Comparison of ENCODE assay signal across 15 mouse cellular contexts in the genomic region with DNA sequence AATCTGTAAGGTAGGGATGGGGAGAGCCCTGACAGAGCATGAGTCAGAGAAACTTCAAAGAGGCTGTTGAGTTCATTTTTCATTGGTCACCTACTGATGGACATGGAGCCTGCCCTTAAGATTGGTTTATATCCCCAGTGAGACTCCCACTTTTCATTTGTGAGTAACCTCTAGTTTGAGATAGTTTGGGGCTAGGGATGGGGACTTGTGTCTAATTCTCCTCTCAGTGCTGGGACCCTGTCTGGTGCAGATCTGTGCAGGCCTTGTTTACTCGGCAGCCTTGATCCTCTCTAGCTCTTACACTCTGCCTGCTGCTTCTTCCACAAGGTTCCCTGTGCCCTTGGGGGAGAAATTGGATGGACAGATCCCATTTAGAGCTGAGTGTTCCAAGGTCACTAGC.
"Had no signal": no experiment of that assay in that cellular context is flagged by ENCODE, and none has a peak within 500 bp of the region (broad histone marks: within the 10 kb centered on the region; RNA-seq: fewer than 3 reads in every experiment).

No protein-coding gene starts in this region.

- H3K27me3 ChIP-seq: neural tube, embryonic 13.5 days; neural tube, embryonic 15.5 days; stomach, embryonic 15.5 days had no signal

- DNase-seq: retina, postnatal 1 day; right cerebral cortex, adult 18-20 months; right cerebral cortex, postnatal 14 days; right cerebral cortex, postnatal 25 days; right cerebral cortex, postnatal 4 days; spleen, adult 18-20 months; thymus, adult 18-20 months; thymus, adult 2 months; thymus, postnatal 14 days; thymus, postnatal 25 days; thymus, postnatal 36 days; thymus, postnatal 4 days had no signal

- H3K36me3 ChIP-seq: neural tube, embryonic 13.5 days; neural tube, embryonic 15.5 days; stomach, embryonic 15.5 days had no signal

- H3K4me3 ChIP-seq: neural tube, embryonic 13.5 days; neural tube, embryonic 15.5 days; stomach, embryonic 15.5 days had no signal

- H3K4me1 ChIP-seq: stomach, embryonic 15.5 days had no signal

- H3K9me3 ChIP-seq: neural tube, embryonic 15.5 days; stomach, embryonic 15.5 days had no signal
